ENCODE assay signal across 12 mouse cellular contexts in the genomic region with DNA sequence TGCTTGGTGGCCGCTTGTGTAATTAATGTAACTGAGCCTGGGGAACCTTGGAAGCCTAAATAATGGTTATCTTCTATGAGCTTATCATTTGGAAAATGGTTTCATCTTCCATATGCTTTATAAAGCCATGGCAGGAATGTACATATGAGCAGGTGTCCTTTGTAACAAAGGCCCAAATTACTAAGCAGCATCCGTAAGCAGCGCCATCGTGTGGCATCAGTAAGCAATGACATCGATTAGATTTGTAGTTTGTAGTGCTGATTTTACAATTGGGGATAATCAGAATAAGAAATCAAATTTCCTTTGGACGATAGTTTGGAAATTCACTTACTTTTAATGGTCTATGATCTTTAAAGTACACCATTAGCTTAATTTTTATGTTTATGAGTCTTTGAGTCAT.
DNase-seq lines count a peak whose midpoint lies in the region; ATAC-seq lines count a peak whose summit lies in the region.
"Had no signal": no experiment of that assay in that cellular context is flagged by ENCODE, and none has a peak within 500 bp of the region (broad histone marks: within the 10 kb centered on the region; RNA-seq: fewer than 3 reads in every experiment).

No protein-coding gene starts in this region.

- whole genome bisulfite sequencing in embryonic facial prominence, embryonic 11.5 days, result 23% methylated on average over 6 of the region's 6 CpGs
- 29% methylated on average over 6 of the region's 6 CpGs for WGBS in embryonic facial prominence, embryonic 10.5 days
- 28% methylated on average over 6 of the region's 6 CpGs for WGBS in limb, embryonic 11.5 days
- WGBS in limb, embryonic 10.5 days, result 26% methylated on average over 6 of the region's 6 CpGs
- 27% methylated on average over 6 of the region's 6 CpGs for WGBS in forebrain, embryonic 10.5 days

- no peak overlapping the region for H3K9ac ChIP-seq in embryonic facial prominence, embryonic 11.5 days (replicated peaks; ENCODE audit: low read length)
- H3K9ac ChIP-seq in limb, embryonic 11.5 days (ENCODE audit: low read length), result no peak overlapping the region

- H3K4me1 ChIP-seq in embryonic facial prominence, embryonic 11.5 days (ENCODE audit: control insufficient read depth, insufficient read depth, low read length), result no peaks in the 10 kb centered on the region
- no peaks in the 10 kb centered on the region for H3K4me1 ChIP-seq in embryonic facial prominence, embryonic 10.5 days
- no peaks in the 10 kb centered on the region for H3K4me1 ChIP-seq in limb, embryonic 11.5 days (ENCODE audit: control insufficient read depth, insufficient read depth, low read length)
- H3K4me1 ChIP-seq in limb, embryonic 10.5 days, result no peaks in the 10 kb centered on the region
- H3K4me1 ChIP-seq in forebrain, embryonic 10.5 days, result no peaks in the 10 kb centered on the region
- H3K4me1 ChIP-seq: heart, embryonic 10.5 days had no signal

- H3K4me3 ChIP-seq in embryonic facial prominence, embryonic 11.5 days (ENCODE audit: low read depth, low read length), result no peak overlapping the region
- no peak overlapping the region for H3K4me3 ChIP-seq in embryonic facial prominence, embryonic 10.5 days
- no peak overlapping the region for H3K4me3 ChIP-seq in limb, embryonic 11.5 days (ENCODE audit: low read depth, low read length)
- no peak overlapping the region for H3K4me3 ChIP-seq in limb, embryonic 10.5 days
- H3K4me3 ChIP-seq in forebrain, embryonic 10.5 days, result no peak overlapping the region
- H3K4me3 ChIP-seq: heart, embryonic 10.5 days had no signal

- no peaks in the 10 kb centered on the region for H3K9me3 ChIP-seq in embryonic facial prominence, embryonic 11.5 days (replicated peaks; ENCODE audit: control insufficient read depth, low read length)
- H3K9me3 ChIP-seq in embryonic facial prominence, embryonic 10.5 days, result no peaks in the 10 kb centered on the region
- H3K9me3 ChIP-seq in limb, embryonic 11.5 days (ENCODE audit: control insufficient read depth, low read length), result no peaks in the 10 kb centered on the region
- no peaks in the 10 kb centered on the region for H3K9me3 ChIP-seq in limb, embryonic 10.5 days (replicated peaks)
- H3K9me3 ChIP-seq in forebrain, embryonic 10.5 days, result no peaks in the 10 kb centered on the region
- H3K9me3 ChIP-seq: heart, embryonic 10.5 days had no signal

- H3K4me2 ChIP-seq in embryonic facial prominence, embryonic 11.5 days (ENCODE audit: low read depth, low read length), result no peak overlapping the region
- no peak overlapping the region for H3K4me2 ChIP-seq in limb, embryonic 11.5 days (ENCODE audit: low read depth, severe bottlenecking)

- H3K36me3 ChIP-seq in embryonic facial prominence, embryonic 11.5 days (replicated peaks; ENCODE audit: control insufficient read depth, insufficient read depth, low read depth, low read length), result no peaks in the 10 kb centered on the region
- no peaks in the 10 kb centered on the region for H3K36me3 ChIP-seq in embryonic facial prominence, embryonic 10.5 days (replicated peaks)
- no peaks in the 10 kb centered on the region for H3K36me3 ChIP-seq in limb, embryonic 11.5 days (ENCODE audit: control insufficient read depth, insufficient read depth, low read length)
- no peaks in the 10 kb centered on the region for H3K36me3 ChIP-seq in limb, embryonic 10.5 days
- H3K36me3 ChIP-seq in forebrain, embryonic 10.5 days (replicated peaks), result no peaks in the 10 kb centered on the region
- H3K36me3 ChIP-seq: heart, embryonic 10.5 days had no signal

- H3K27ac ChIP-seq in embryonic facial prominence, embryonic 11.5 days (replicated peaks; ENCODE audit: low read depth, low read length), result no peak overlapping the region
- no peak overlapping the region for H3K27ac ChIP-seq in embryonic facial prominence, embryonic 10.5 days (replicated peaks)
- no peak overlapping the region for H3K27ac ChIP-seq in limb, embryonic 11.5 days (replicated peaks; ENCODE audit: low read depth, low read length)
- no peak overlapping the region for H3K27ac ChIP-seq in limb, embryonic 10.5 days
- no peak overlapping the region for H3K27ac ChIP-seq in forebrain, embryonic 10.5 days
- H3K27ac ChIP-seq: heart, embryonic 10.5 days; macrophage had no signal

- no peaks in the 10 kb centered on the region for H3K27me3 ChIP-seq in embryonic facial prominence, embryonic 11.5 days (ENCODE audit: control insufficient read depth, insufficient read depth, low read length)
- no peaks in the 10 kb centered on the region for H3K27me3 ChIP-seq in embryonic facial prominence, embryonic 10.5 days (replicated peaks; ENCODE audit: low read depth, poor library complexity, severe bottlenecking)
- H3K27me3 ChIP-seq in limb, embryonic 11.5 days (ENCODE audit: control insufficient read depth, insufficient read depth, low read length), result no peaks in the 10 kb centered on the region
- no peaks in the 10 kb centered on the region for H3K27me3 ChIP-seq in limb, embryonic 10.5 days (ENCODE audit: low read depth, poor library complexity, severe bottlenecking)
- H3K27me3 ChIP-seq in forebrain, embryonic 10.5 days (ENCODE audit: poor library complexity, severe bottlenecking), result no peaks in the 10 kb centered on the region

- no peak for ATAC-seq in embryonic facial prominence, embryonic 11.5 days (replicated peaks; ENCODE audit: insufficient number of reproducible peaks, low FRiP score, low TSS enrichment, low read depth)
- ATAC-seq in limb, embryonic 11.5 days (ENCODE audit: insufficient number of reproducible peaks, low FRiP score, low TSS enrichment, low read depth), result no peak

- DNase-seq in embryonic facial prominence, embryonic 11.5 days (ENCODE audit: low spot score), result peak; percentile 32
- DNase-seq in embryonic facial prominence, embryonic 10.5 days (ENCODE audit: low spot score), result no peak
- DNase-seq in limb, embryonic 11.5 days (ENCODE audit: low spot score), result peak; percentile 30
- no peak for DNase-seq in limb, embryonic 10.5 days (ENCODE audit: low spot score)
- peak; percentile 41 for DNase-seq in R1 (ENCODE audit: low read depth, low spot score)
- DNase-seq in embryo, embryonic 11.5 days (ENCODE audit: low read depth, low spot score), result peak; percentile 8
- DNase-seq in forebrain, embryonic 10.5 days (ENCODE audit: extremely low spot score, low spot score), result no peak
- no peak for DNase-seq in gastrocnemius, postnatal 25 days
- DNase-seq: adrenal gland, adult 8-10 months; liver had no signal

Comparison
In these comparisons a context has a peak if more than half of its experiments do, and no peak if none do; other contexts are left out.
1. DNase-seq: peak in embryonic facial prominence, embryonic 11.5 days (single experiment), limb, embryonic 11.5 days (single experiment), R1 (single experiment) and embryo, embryonic 11.5 days (single experiment); none in embryonic facial prominence, embryonic 10.5 days (single experiment), limb, embryonic 10.5 days (single experiment), forebrain, embryonic 10.5 days (single experiment) and gastrocnemius, postnatal 25 days (single experiment).